Mouse (Mus musculus) liver, postnatal 0 days (tissue): ENCODE data around the gene Cxcr4.

Experiments
- CTCF ChIP-seq: sonication (generic); IDR thresholded peaks from 2 replicates; pipeline ENCODE4 v1.5.1; 2016; ENCODE audit warnings: antibody characterized with exemption, low read depth
- EP300 ChIP-seq: IDR thresholded peaks from 2 replicates; pipeline ENCODE4 v1.6.1; 2016; ENCODE audit warnings: antibody characterized with exemption, low read depth, mild to moderate bottlenecking

DNA sequence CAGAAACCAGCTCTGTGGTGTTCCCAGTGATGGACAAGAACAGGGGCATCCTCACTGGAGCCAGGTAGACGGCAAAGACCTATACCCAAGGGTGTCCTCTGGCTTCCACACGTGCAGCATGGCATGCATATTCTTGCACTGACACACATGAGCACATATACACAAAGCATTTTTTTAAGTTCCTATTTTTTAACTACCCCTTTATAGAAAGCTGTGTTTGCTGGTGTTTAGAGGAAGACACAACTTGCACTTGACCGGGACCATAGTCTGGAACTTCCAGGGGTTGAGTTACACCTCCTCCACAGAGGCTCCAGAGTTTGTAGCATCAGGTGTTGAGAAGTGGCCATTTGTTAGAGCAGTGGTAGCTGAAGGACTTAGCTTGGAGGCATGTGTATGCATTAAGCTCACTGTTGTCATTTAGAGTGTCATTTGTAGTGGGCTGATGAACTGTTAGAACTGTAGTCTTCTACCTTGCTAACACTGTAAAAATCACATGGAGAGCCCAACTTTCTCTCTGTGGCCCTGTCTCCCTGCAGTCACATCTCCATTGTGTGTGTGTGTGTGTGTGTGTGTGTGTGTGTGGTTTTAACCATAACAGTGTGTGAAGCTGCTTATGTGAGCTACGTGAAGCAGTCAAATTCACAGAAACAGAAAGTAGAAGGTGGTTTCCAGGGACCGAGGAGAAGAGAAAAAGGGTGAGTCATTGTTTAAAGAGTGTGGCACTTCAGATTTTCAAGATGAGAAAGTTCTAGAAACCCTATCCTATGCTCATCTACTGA is 43.7 kb downstream of the Cxcr4 start:
- TF ChIP-seq EP300, result no peak
- TF ChIP-seq CTCF, result no peak
